In the genomic region with DNA sequence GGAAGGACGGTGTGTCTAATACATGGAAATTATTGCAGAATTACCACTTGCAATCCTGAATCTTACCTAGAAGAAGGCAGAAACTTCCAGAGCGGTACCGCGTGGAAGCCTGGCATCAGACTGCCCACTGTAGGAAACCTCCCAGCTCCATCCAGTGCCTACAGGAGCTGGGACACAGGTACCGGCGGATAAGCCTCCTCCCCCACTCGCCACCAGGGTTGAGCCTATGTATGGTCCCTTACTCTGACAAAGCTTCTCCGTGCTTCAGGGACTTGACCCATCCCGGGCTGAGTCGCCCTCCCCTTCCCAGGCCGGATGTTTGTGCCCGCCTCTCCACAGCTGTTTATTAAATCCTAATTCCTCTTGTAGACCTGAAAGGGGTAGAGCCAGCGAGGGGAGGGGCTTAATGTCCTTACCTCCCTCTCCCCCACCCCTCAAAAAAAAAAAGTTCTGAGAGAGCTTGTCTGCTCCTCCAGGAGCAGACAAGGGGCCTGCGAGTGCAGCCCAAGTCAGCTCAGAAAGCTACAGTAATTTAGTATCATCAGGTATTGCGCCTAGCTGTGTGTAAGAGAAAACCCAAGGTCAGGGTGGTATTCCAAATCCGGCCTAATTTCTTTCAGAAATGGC, we compare ENCODE assay signal across 10 mouse cellular contexts. TPM values are rescaled to one million over a fixed set of nuclear protein-coding genes. Genes with fewer than 3 reads are reported as not detected.
DNase-seq lines count a peak whose midpoint lies in the region; ATAC-seq and TF ChIP-seq lines count a peak whose summit lies in the region.
"Had no signal": no experiment of that assay in that cellular context is flagged by ENCODE, and none has a peak within 500 bp of the region (broad histone marks: within the 10 kb centered on the region; RNA-seq: fewer than 3 reads in every experiment).

No protein-coding gene starts in this region.

- no peaks in the 10 kb centered on the region for H3K27me3 ChIP-seq in forebrain, embryonic 11.5 days (ENCODE audit: control insufficient read depth, insufficient read depth, low read length)
- no peaks in the 10 kb centered on the region for H3K27me3 ChIP-seq in limb, embryonic 14.5 days (ENCODE audit: control insufficient read depth, insufficient read depth, low read length)
- H3K27me3 ChIP-seq in midbrain, postnatal 0 days (ENCODE audit: insufficient read depth, low read length) = no peaks in the 10 kb centered on the region
- H3K27me3 ChIP-seq: Patski had no signal

- peak; percentile 19 for DNase-seq in kidney, adult 9 months
- no peak for DNase-seq in kidney, postnatal 14 days
- DNase-seq in forebrain, embryonic 11.5 days (ENCODE audit: low spot score) = peak; percentile 53
- no peak for DNase-seq in limb, embryonic 14.5 days (ENCODE audit: low spot score)
- DNase-seq in midbrain, postnatal 0 days (ENCODE audit: low spot score) = no peak
- no peak for DNase-seq in testis, postnatal 10 days (ENCODE audit: low spot score)
- no peak for DNase-seq in adrenal gland, postnatal 25 days

- TF ChIP-seq CTCF in midbrain, postnatal 0 days (IDR thresholded peaks at IDR 0.05) = no peak

- peak; percentile 39 for ATAC-seq in forebrain, embryonic 11.5 days (replicated peaks; ENCODE audit: low FRiP score)
- no peak for ATAC-seq in limb, embryonic 14.5 days (ENCODE audit: low FRiP score, low read depth)
- ATAC-seq in midbrain, postnatal 0 days (ENCODE audit: low FRiP score) = no peak
- no peak for ATAC-seq in frontal cortex, adult (ENCODE audit: low TSS enrichment)
- ATAC-seq: Patski had no signal

- no peak for TF ChIP-seq POLR2A in limb, embryonic 14.5 days (IDR thresholded peaks at IDR 0.05; ENCODE audit: borderline replicate concordance, extremely low read depth, insufficient read depth, insufficient read length)

- 22% methylated on average over 16 of the region's 16 CpGs for WGBS in forebrain, embryonic 11.5 days
- WGBS in limb, embryonic 14.5 days = 19% methylated on average over 16 of the region's 16 CpGs
- 23% methylated on average over 16 of the region's 16 CpGs for WGBS in midbrain, postnatal 0 days

- H3K4me2 ChIP-seq in forebrain, embryonic 11.5 days (ENCODE audit: low read depth, low read length, severe bottlenecking) = peak overlapping the region; percentile 62
- H3K4me2 ChIP-seq in limb, embryonic 14.5 days (replicated peaks; ENCODE audit: low read depth, low read length, severe bottlenecking) = peak overlapping the region; percentile 87
- peak overlapping the region; percentile 74 for H3K4me2 ChIP-seq in midbrain, postnatal 0 days (ENCODE audit: low read depth, low read length, poor library complexity, severe bottlenecking)

- H3K4me3 ChIP-seq in forebrain, embryonic 11.5 days (ENCODE audit: low read depth, low read length) = peak overlapping the region; percentile 21
- H3K4me3 ChIP-seq in limb, embryonic 14.5 days (replicated peaks; ENCODE audit: low read length) = peak overlapping the region; percentile 41
- H3K4me3 ChIP-seq in midbrain, postnatal 0 days (ENCODE audit: low read depth, low read length) = peak overlapping the region; percentile 38; the same call in 1 of the 2 replicates

- peak overlapping the region; percentile 23 for H3K9ac ChIP-seq in forebrain, embryonic 11.5 days (ENCODE audit: low read length)
- H3K9ac ChIP-seq in limb, embryonic 14.5 days (ENCODE audit: low read depth, low read length, severe bottlenecking) = peak overlapping the region; percentile 49
- H3K9ac ChIP-seq in midbrain, postnatal 0 days (replicated peaks; ENCODE audit: low read length, poor library complexity, severe bottlenecking) = 0 out of 2 replicates have a peak overlapping the region, but pooled peaks have one; percentile 34

- H3K9me3 ChIP-seq in forebrain, embryonic 11.5 days (ENCODE audit: control insufficient read depth, low read length) = no peaks in the 10 kb centered on the region
- no peaks in the 10 kb centered on the region for H3K9me3 ChIP-seq in limb, embryonic 14.5 days (ENCODE audit: control insufficient read depth, low read length)
- no peaks in the 10 kb centered on the region for H3K9me3 ChIP-seq in midbrain, postnatal 0 days (ENCODE audit: low read length)

- H3K36me3 ChIP-seq in forebrain, embryonic 11.5 days (ENCODE audit: control insufficient read depth, insufficient read depth, low read length) = no peaks in the 10 kb centered on the region
- H3K36me3 ChIP-seq in limb, embryonic 14.5 days (ENCODE audit: control insufficient read depth, insufficient read depth, low read length) = no peaks in the 10 kb centered on the region
- H3K36me3 ChIP-seq in midbrain, postnatal 0 days (ENCODE audit: insufficient read depth, low read length) = no peaks in the 10 kb centered on the region

- H3K4me1 ChIP-seq in forebrain, embryonic 11.5 days (replicated peaks; ENCODE audit: control insufficient read depth, insufficient read depth, low read length) = peaks cover 3% of the 10 kb centered on the region; the same call in 1 of the 2 replicates
- peaks cover 9% of the 10 kb centered on the region for H3K4me1 ChIP-seq in limb, embryonic 14.5 days (ENCODE audit: control insufficient read depth, insufficient read depth, low read length)
- peaks cover 7% of the 10 kb centered on the region; the same call in 1 of the 2 replicates for H3K4me1 ChIP-seq in midbrain, postnatal 0 days (ENCODE audit: insufficient read depth, low read length)

- no peak overlapping the region for H3K27ac ChIP-seq in forebrain, embryonic 11.5 days (ENCODE audit: low read depth, low read length)
- H3K27ac ChIP-seq in limb, embryonic 14.5 days (replicated peaks; ENCODE audit: low read depth, low read length) = 0 out of 2 replicates have a peak overlapping the region, but pooled peaks have one; percentile 33
- no peak overlapping the region for H3K27ac ChIP-seq in midbrain, postnatal 0 days (ENCODE audit: low read depth, low read length)

RNA-seq across cellular contexts. Expression of a gene that starts 9.3 kb away (rescaled TPM):
- not detected in 2 replicates for polyA plus RNA-seq in forebrain, embryonic 11.5 days (2014; fragmentation: Nextera tagmentation; extraction: Ambion mirVana)
- 0.03 and 0.08 TPM in 2 replicates for polyA plus RNA-seq in limb, embryonic 14.5 days (2012; rRNA removed)
- 0.06 TPM in 1 of 2 replicates, not detected in the other for polyA plus RNA-seq in limb, embryonic 14.5 days (2014; fragmentation: Nextera tagmentation; extraction: Ambion mirVana)
- not detected in 2 replicates for total RNA-seq in midbrain, postnatal 0 days (2014; rRNA removed)
- polyA plus RNA-seq in midbrain, postnatal 0 days (2015; fragmentation: Nextera tagmentation; extraction: Ambion mirVana) = 0.05 and 0.06 TPM in 2 replicates
- total RNA-seq in adrenal gland, postnatal 25 days (2021) = 0.29 TPM in 1 of 2 replicates, not detected in the other
- total RNA-seq: left cerebral cortex, postnatal 10 days had no signal

RNA-seq across cellular contexts. Expression of a gene that starts 30.7 kb away (rescaled TPM):
- 31.7 and 39.5 TPM in 2 replicates for polyA plus RNA-seq in forebrain, embryonic 11.5 days (2014; fragmentation: Nextera tagmentation; extraction: Ambion mirVana)
- polyA plus RNA-seq in limb, embryonic 14.5 days (2012; rRNA removed) = 100 and 143 TPM in 2 replicates
- polyA plus RNA-seq in limb, embryonic 14.5 days (2014; fragmentation: Nextera tagmentation; extraction: Ambion mirVana) = 42.7 and 74.3 TPM in 2 replicates
- total RNA-seq in midbrain, postnatal 0 days (2014; rRNA removed) = 153 TPM in 2 replicates
- polyA plus RNA-seq in midbrain, postnatal 0 days (2015; fragmentation: Nextera tagmentation; extraction: Ambion mirVana) = 34.9 and 37.1 TPM in 2 replicates
- total RNA-seq in adrenal gland, postnatal 25 days (2021) = 52.2 and 59.0 TPM in 2 replicates

RNA-seq across cellular contexts. Expression of a gene that starts 38.3 kb away (rescaled TPM):
- 49.8 and 51.5 TPM in 2 replicates for polyA plus RNA-seq in forebrain, embryonic 11.5 days (2014; fragmentation: Nextera tagmentation; extraction: Ambion mirVana)
- 34.1 and 41.3 TPM in 2 replicates for polyA plus RNA-seq in limb, embryonic 14.5 days (2012; rRNA removed)
- polyA plus RNA-seq in limb, embryonic 14.5 days (2014; fragmentation: Nextera tagmentation; extraction: Ambion mirVana) = 54.7 and 72.7 TPM in 2 replicates
- total RNA-seq in midbrain, postnatal 0 days (2014; rRNA removed) = 62.9 and 71.3 TPM in 2 replicates
- 189 and 225 TPM in 2 replicates for polyA plus RNA-seq in midbrain, postnatal 0 days (2015; fragmentation: Nextera tagmentation; extraction: Ambion mirVana)
- 34.0 and 46.2 TPM in 2 replicates for total RNA-seq in adrenal gland, postnatal 25 days (2021)

RNA-seq across cellular contexts. Expression of a gene that starts 57.2 kb away (rescaled TPM):
- polyA plus RNA-seq in forebrain, embryonic 11.5 days (2014; fragmentation: Nextera tagmentation; extraction: Ambion mirVana) = 0.20 TPM in 1 of 2 replicates, not detected in the other
- 0.59 and 1.2 TPM in 2 replicates for polyA plus RNA-seq in limb, embryonic 14.5 days (2012; rRNA removed)
- 0.36 and 0.39 TPM in 2 replicates for polyA plus RNA-seq in limb, embryonic 14.5 days (2014; fragmentation: Nextera tagmentation; extraction: Ambion mirVana)
- 0.24 and 3.8 TPM in 2 replicates for total RNA-seq in midbrain, postnatal 0 days (2014; rRNA removed)
- polyA plus RNA-seq in midbrain, postnatal 0 days (2015; fragmentation: Nextera tagmentation; extraction: Ambion mirVana) = 0.32 and 0.79 TPM in 2 replicates
- 1.3 and 1.8 TPM in 2 replicates for total RNA-seq in adrenal gland, postnatal 25 days (2021)
- total RNA-seq: left cerebral cortex, postnatal 10 days had no signal

Comparison
In these comparisons a context has a peak if more than half of its experiments do, and no peak if none do; other contexts are left out.
1. DNase-seq: peak in kidney, adult 9 months (single experiment) and forebrain, embryonic 11.5 days (single experiment); none in kidney, postnatal 14 days (single experiment), limb, embryonic 14.5 days (single experiment), midbrain, postnatal 0 days (single experiment), testis, postnatal 10 days (single experiment) and adrenal gland, postnatal 25 days (single experiment).
2. Peak in every context shown above with its lines, with median percentiles within 50 percentile points of each other: H3K4me2 ChIP-seq, H3K4me3 ChIP-seq and H3K9ac ChIP-seq.